Comparison of ENCODE assay signal across 8 mouse cellular contexts in the genomic region with DNA sequence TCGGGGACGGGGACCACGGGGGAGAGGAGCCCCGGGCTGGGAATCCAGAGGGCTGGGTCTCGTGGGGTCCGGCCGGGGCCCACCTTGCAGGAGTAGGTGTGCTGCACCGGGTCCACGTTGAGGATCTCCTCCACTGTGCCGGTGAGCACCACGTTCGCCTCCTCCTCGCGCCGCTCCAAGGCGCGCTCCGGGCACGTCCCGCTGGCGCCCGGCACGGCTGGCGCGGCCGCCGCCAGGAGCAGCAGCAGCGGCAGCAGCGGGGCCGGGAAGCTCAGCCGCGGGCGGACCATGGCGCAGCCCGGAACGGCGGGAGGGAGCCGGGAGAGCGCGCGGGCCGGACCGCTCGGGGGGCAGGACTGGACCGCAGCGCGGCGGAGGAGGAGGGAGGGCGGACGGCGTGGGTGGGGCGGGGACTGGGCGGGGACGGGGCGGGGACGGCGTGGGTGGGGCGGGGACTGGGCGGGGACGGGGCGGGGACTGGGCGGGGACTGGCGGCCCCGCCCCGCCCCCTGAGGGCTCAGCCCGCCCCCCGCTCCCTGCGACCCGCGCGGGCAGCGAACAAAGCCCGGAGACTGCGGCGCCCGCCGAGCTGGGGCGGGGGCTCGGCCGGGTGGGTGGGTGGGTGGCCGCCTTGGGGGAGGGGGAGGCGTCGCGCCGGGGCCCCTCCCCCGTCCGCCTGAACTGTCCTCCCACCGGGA. TPM values are rescaled to one million over a fixed set of nuclear protein-coding genes. Genes with fewer than 3 reads are reported as not detected.
DNase-seq lines count a peak whose midpoint lies in the region; ATAC-seq and TF ChIP-seq lines count a peak whose summit lies in the region.

TSS of gene Agrn (minus strand) at position 358 of the 698 bp plus-strand sequence.

- H3K4me3 ChIP-seq in ES-Bruce4 (ENCODE audit: low read depth, low read length) = peak within 1 kb of the TSS; percentile 93
- peak within 1 kb of the TSS; percentile 87 for H3K4me3 ChIP-seq in forebrain, embryonic 16.5 days (replicated peaks; ENCODE audit: low read length)
- H3K4me3 ChIP-seq in hindbrain, embryonic 11.5 days (ENCODE audit: low read depth, low read length) = peak within 1 kb of the TSS; percentile 96

- peak; percentile 74 for ATAC-seq in forebrain, embryonic 16.5 days
- ATAC-seq in hindbrain, embryonic 11.5 days (ENCODE audit: low FRiP score) = peak; percentile 86

- DNase-seq in c-Kit-negative CD71-positive TER-119-positive erythroid progenitor cells, embryonic 14.5 days (ENCODE audit: low read depth, low spot score) = peak; percentile 32
- DNase-seq in hindbrain, embryonic 11.5 days (ENCODE audit: low spot score) = no peak
- DNase-seq in layer of hippocampus, postnatal 10 days (ENCODE audit: low spot score in 2 of 2) = peak; percentile 65 to 77
- peak; percentile 80 for DNase-seq in lung, postnatal 14 days
- DNase-seq in retina, postnatal 7 days (ENCODE audit: low read depth, low spot score) = peak; percentile 57
- DNase-seq in urinary bladder, postnatal 14 days (ENCODE audit: low spot score) = peak; percentile 71

- H3K9ac ChIP-seq in ES-Bruce4 (ENCODE audit: low read depth, poor library complexity, severe bottlenecking) = peak within 1 kb of the TSS; percentile 84
- H3K9ac ChIP-seq in forebrain, embryonic 16.5 days (replicated peaks; ENCODE audit: low read depth, low read length) = peak within 1 kb of the TSS; percentile 88
- H3K9ac ChIP-seq in hindbrain, embryonic 11.5 days (ENCODE audit: low read depth, low read length) = peak within 1 kb of the TSS; percentile 94

- peak within 1 kb of the TSS; percentile 34; the same call in 1 of the 2 replicates for H3K27ac ChIP-seq in ES-Bruce4 (ENCODE audit: insufficient read depth, low read length)
- peak within 1 kb of the TSS; percentile 96 for H3K27ac ChIP-seq in forebrain, embryonic 16.5 days (ENCODE audit: low read length)
- peak within 1 kb of the TSS; percentile 95 for H3K27ac ChIP-seq in hindbrain, embryonic 11.5 days (ENCODE audit: low read depth, low read length)

- no peak for TF ChIP-seq CTCF in ES-Bruce4 (IDR thresholded peaks at IDR 0.05; ENCODE audit: low read depth, low read length)

- no peak for TF ChIP-seq EP300 in ES-Bruce4 (IDR thresholded peaks at IDR 0.05; ENCODE audit: insufficient read depth, low read depth, low read length)

- 0 out of 2 replicates have a peak, but pooled peaks cover 5% of the 10 kb centered on the region for H3K36me3 ChIP-seq in ES-Bruce4 (ENCODE audit: control insufficient read depth, insufficient read depth, low read length, poor library complexity, severe bottlenecking)
- no peaks in the 10 kb centered on the region for H3K36me3 ChIP-seq in forebrain, embryonic 16.5 days (ENCODE audit: control insufficient read depth, insufficient read depth)
- no peaks in the 10 kb centered on the region for H3K36me3 ChIP-seq in hindbrain, embryonic 11.5 days (ENCODE audit: control insufficient read depth, insufficient read depth, low read length)

- WGBS in forebrain, embryonic 16.5 days = under 1% methylated on average over 17 of the region's 88 CpGs
- 2% methylated on average over 22 of the region's 88 CpGs for WGBS in hindbrain, embryonic 11.5 days

- H3K4me1 ChIP-seq in ES-Bruce4 (ENCODE audit: control insufficient read depth, insufficient read depth, low read length) = peaks cover 11% of the 10 kb centered on the region
- H3K4me1 ChIP-seq in forebrain, embryonic 16.5 days (replicated peaks; ENCODE audit: control insufficient read depth, insufficient read depth, low read length) = peaks cover 36% of the 10 kb centered on the region
- H3K4me1 ChIP-seq in hindbrain, embryonic 11.5 days (replicated peaks; ENCODE audit: control insufficient read depth, insufficient read depth, low read length) = peaks cover 8% of the 10 kb centered on the region

- H3K27me3 ChIP-seq in ES-Bruce4 (ENCODE audit: control insufficient read depth, insufficient read depth, low read length, poor library complexity, severe bottlenecking) = no peaks in the 10 kb centered on the region
- H3K27me3 ChIP-seq in forebrain, embryonic 16.5 days (replicated peaks; ENCODE audit: control insufficient read depth, insufficient read depth, low read length) = no peaks in the 10 kb centered on the region
- no peaks in the 10 kb centered on the region for H3K27me3 ChIP-seq in hindbrain, embryonic 11.5 days (ENCODE audit: control insufficient read depth, insufficient read depth, low read length)

- H3K9me3 ChIP-seq in ES-Bruce4 (replicated peaks; ENCODE audit: control insufficient read depth, insufficient read depth, low read length, poor library complexity, severe bottlenecking) = no peaks in the 10 kb centered on the region
- no peaks in the 10 kb centered on the region for H3K9me3 ChIP-seq in forebrain, embryonic 16.5 days (ENCODE audit: control insufficient read depth, low read length)
- H3K9me3 ChIP-seq in hindbrain, embryonic 11.5 days (ENCODE audit: control insufficient read depth, low read length) = no peaks in the 10 kb centered on the region

- TF ChIP-seq POLR2A in ES-Bruce4 (IDR thresholded peaks at IDR 0.05; ENCODE audit: insufficient read depth, low read length) = no peak

- H3K4me2 ChIP-seq in forebrain, embryonic 16.5 days (ENCODE audit: low read length) = peak within 1 kb of the TSS; percentile 85
- peak within 1 kb of the TSS; percentile 86 for H3K4me2 ChIP-seq in hindbrain, embryonic 11.5 days (replicated peaks; ENCODE audit: low read depth, low read length)

RNA-seq across cellular contexts. Expression of gene Agrn, which starts in this region (rescaled TPM):
- 156 and 159 TPM in 2 replicates for polyA plus RNA-seq in ES-Bruce4 (2011; ENCODE audit: insufficient read depth, insufficient read length, low read depth, missing spikeins)
- polyA plus RNA-seq in forebrain, embryonic 16.5 days (2015; fragmentation: Nextera tagmentation; extraction: Ambion mirVana) = 113 and 125 TPM in 2 replicates
- 79.7 and 80.7 TPM in 2 replicates for polyA plus RNA-seq in hindbrain, embryonic 11.5 days (2014; fragmentation: Nextera tagmentation; extraction: Ambion mirVana)
- total RNA-seq in layer of hippocampus, postnatal 10 days (2021) = 100 to 1,000 TPM; 256 to 262 TPM

Comparison
In these comparisons a context has a peak if more than half of its experiments do, and no peak if none do; other contexts are left out.
1. H3K27ac ChIP-seq: peak in every context shown above with its lines; median percentile 96 in forebrain, embryonic 16.5 days; 95 in hindbrain, embryonic 11.5 days; 34 in ES-Bruce4.